Mouse (Mus musculus) cerebellum, postnatal 10 days (tissue): Measurements from ENCODE around the gene Zup1.
"Not testable (repeated sequence)": the region's sequence is repeated elsewhere in the genome, so short reads cannot be mapped to it uniquely, and the experiment has no call there.

ENCODE experiments used
- DNase-seq, 2 experiments: peaks; one replicate each; pipeline ENCODE4 v3.0.0; 2021; ENCODE audit warnings: mixed read lengths in 2 of 2

The Zup1 gene

DNA sequence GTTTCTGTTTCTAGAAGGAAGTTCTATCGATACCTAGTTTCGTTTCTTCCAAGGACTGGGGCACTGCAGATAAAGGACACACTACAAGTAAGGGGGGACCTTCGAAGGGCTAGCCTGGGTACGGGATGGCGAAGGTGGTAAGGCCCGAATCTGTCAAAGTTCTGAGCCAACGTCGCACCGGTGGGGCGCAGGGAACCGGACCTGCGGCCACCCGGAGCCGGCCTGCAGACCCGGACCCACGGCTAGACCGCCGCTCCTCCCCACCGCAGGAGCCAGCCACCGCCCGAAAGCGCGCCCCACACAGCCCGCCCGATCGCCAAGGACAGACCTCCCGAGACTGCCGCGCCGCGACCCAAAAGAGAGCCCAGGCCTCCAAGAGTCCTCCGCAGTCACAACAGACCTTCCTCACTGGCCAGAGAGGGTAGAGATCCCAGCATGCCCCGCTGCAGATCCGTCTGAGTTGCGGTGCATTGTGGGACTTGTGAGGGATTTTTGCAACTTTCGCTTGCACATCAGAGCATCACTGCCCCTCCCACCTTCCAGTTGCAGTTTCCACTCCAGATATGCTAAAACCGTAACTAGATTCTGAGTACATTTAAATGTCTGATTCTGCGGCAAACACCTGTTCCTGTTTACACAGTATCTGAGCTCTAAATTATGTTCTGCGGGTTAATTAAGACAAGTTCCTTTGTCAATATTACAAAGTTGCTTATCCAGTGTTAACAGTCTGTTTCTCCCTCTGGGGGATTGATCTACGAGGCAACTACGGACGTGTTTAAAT lies at the start of gene Zup1:
Zup1 (minus strand) TSS at position 467 of the 781 bp plus-strand sequence.
- peak; percentile 82 to 89 for DNase-seq

- DNase-seq = no peak
Measured at GRCm38 (mm10) chr10:33998397-33998796, 47.3 kb upstream of the Zup1 start.

GRCm38 (mm10) chr10:33996686-33997085 lies 45.6 kb upstream of the Zup1 start:
- DNase-seq = not testable (repeated sequence)

DNA sequence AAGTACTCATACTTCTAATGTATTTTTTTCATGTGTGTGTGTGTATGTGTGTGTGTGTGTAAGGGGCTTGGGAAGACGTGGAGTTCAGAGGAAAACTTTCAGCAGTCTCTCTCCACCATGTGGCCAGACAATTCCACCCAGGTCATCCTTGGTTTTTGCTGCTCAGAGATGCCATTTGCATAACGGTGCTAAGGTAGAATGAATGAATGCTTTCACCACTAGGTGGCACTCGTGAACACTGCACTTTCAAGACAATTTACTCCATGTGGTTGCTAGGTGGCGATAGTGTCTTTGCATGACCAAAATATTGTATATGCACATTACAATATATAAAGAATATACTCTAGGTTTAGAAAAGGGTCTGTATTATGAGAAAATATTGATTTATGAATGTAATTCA lies 35.7 kb upstream of the Zup1 start:
- peak; percentile 81 to 88 for DNase-seq

- no peak for DNase-seq
Measured at GRCm38 (mm10) chr10:33974781-33975494, 23.9 kb upstream of the Zup1 start.

- DNase-seq = no peak
Measured at GRCm38 (mm10) chr10:33952509-33952908, 1.4 kb upstream of the Zup1 start.

DNA sequence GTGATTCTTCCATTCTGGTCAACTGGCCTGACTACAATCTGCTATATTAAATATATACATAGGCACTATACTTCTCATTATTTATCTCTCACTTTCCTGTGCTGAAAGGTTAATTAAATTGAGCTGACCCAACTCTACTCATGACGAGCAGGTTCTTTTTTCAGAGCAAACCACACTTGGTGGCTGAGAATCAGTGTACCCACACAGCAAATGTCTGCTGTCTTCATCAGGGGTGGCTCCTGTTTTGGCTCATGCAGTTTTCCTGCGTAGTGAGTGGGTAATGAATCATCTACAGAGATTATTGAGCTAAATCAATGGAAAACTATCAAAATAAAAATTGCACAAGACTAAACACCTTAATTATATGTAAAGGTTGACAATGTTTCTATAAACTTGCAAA lies 4.7 kb downstream of the Zup1 start:
- DNase-seq = no peak

GRCm38 (mm10) chr10:33945390-33945789 lies 5.7 kb downstream of the Zup1 start:
- DNase-seq = no peak

- DNase-seq = no peak
Measured at GRCm38 (mm10) chr10:33940702-33941101, 10.4 kb downstream of the Zup1 start.

GRCm38 (mm10) chr10:33905489-33905888 lies 45.6 kb downstream of the Zup1 start:
- DNase-seq = no peak

GRCm38 (mm10) chr10:33904530-33905481 lies 46.3 kb downstream of the Zup1 start, which contains the start of gene Rsph4a:
Gene Rsph4a (plus strand): TSS chr10:33905111.
- DNase-seq = peak; percentile 75 to 77

GRCm38 (mm10) chr10:33901520-33901919 lies 49.5 kb downstream of the Zup1 start:
- DNase-seq = not testable (repeated sequence)

DNA sequence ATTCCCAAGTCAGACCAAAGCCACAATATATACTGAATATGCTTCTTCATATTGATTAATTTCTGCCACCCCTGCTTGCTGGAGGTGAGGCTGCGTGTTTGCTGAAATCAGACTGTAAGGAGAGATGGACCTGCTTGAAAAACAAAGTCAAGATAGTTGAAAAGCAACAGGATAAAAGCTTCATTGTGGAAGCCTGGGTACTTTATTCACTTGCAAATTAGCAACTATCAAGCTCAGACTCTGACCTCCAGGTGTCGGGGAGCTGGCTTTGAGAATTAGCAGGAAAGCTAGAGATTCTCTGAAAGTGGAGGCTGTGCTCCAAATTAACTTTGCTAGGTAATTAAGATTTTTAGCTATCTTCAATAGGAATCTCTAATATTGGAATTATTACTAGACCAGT lies 68.7 kb downstream of the Zup1 start:
- not testable (repeated sequence) for DNase-seq

GRCm38 (mm10) chr10:33872672-33873398 lies 78.2 kb downstream of the Zup1 start:
- no peak for DNase-seq

DNA sequence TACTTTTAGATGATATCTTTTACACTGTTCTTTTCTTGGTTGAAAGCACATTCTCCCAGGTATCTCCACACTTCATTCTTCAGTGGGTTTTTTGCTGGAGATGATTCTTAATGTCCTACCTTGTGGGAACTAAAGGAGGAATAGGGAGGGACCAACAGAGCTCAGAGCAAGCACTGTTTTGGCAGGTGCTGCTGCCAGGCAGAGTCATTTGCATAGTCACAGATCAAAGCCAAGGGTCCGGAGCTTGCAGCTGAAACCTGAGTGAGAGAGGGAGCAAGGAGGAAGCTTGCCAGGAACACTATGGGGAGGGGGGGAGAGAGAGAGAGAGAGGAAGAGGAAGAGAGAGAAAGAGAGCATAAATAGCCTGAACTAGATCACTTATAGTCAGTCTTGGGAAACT lies 80.6 kb downstream of the Zup1 start:
- no peak for DNase-seq
